Mouse (Mus musculus) lung, embryonic 14.5 days (tissue): ENCODE measurements around the gene Acd. TPM values are rescaled to one million over a fixed set of nuclear protein-coding genes. Genes with fewer than 3 reads are reported as not detected.

ENCODE experiments used
- ATAC-seq: fragments of 200-750 bp; cut with Nextera tagmentation; 2 replicates; pipeline ENCODE4 v1.8.0; 2017; ENCODE audit warnings: mild to moderate bottlenecking, moderate TSS enrichment, moderate library complexity; ENCODE audit not compliant: insufficient read depth
- DNase-seq: peaks from one replicate; pipeline ENCODE4 v3.0.0-alpha.2; 2015
- H3K27ac ChIP-seq: fragments of 300-500 bp; sonication (generic); 2 replicates; pipeline ENCODE4 v1.5.1; 2014; ENCODE audit warnings: low read depth, mild to moderate bottlenecking, moderate library complexity
- H3K27me3 ChIP-seq: fragments of 300-500 bp; sonication (generic); 2 replicates; pipeline ENCODE4 v1.6.1; 2014; ENCODE audit warnings: low read length, control low read depth; ENCODE audit not compliant: insufficient read depth
- H3K36me3 ChIP-seq: fragments of 300-500 bp; sonication (generic); 2 replicates; pipeline ENCODE4 v1.6.1; 2014; ENCODE audit warnings: control low read depth; ENCODE audit not compliant: insufficient read depth
- H3K4me1 ChIP-seq: fragments of 300-500 bp; sonication (generic); 2 replicates; pipeline ENCODE4 v1.6.1; 2014; ENCODE audit warnings: antibody characterized with exemption, control low read depth; ENCODE audit not compliant: insufficient read depth
- H3K4me2 ChIP-seq: fragments of 300-500 bp; sonication (generic); 2 replicates; pipeline ENCODE4 v1.6.1; 2014; ENCODE audit warnings: mild to moderate bottlenecking
- H3K4me3 ChIP-seq: fragments of 300-500 bp; sonication (generic); 2 replicates; pipeline ENCODE4 v1.5.1; 2014; ENCODE audit warnings: low read depth, low read length
- H3K9ac ChIP-seq: fragments of 300-500 bp; sonication (generic); 2 replicates; pipeline ENCODE4 v1.6.1; 2014
- H3K9me3 ChIP-seq: fragments of 300-500 bp; sonication (generic); 2 replicates; pipeline ENCODE4 v1.6.1; 2016; ENCODE audit warnings: low read depth, low read length, control low read depth
- CTCF ChIP-seq: IDR thresholded peaks from 2 replicates; pipeline ENCODE4 v1.5.1; 2016; ENCODE audit warnings: antibody characterized with exemption, low read depth
- WGBS: fragments of 180-500 bp; shearing (Covaris S2); extraction: QIAGEN DNeasy Blood & Tissue Kit; methylation state at CpG from one replicate; pipeline ENCODE4 v1.1.7; 2014; 5-methylcytosine and 5-hydroxymethylcytosine counted together
- polyA plus RNA-seq: library from polyadenylated mRNA; unstranded; fragments of >200 nt; fragmentation: Nextera tagmentation; extraction: Ambion mirVana; gene quantifications from 2 replicates; pipeline ENCODE4 v1.2.1, GENCODE M21; 2014

Acd gene
- polyA plus RNA-seq, 1 experiment from 2014 or later: 68.6 TPM

DNA sequence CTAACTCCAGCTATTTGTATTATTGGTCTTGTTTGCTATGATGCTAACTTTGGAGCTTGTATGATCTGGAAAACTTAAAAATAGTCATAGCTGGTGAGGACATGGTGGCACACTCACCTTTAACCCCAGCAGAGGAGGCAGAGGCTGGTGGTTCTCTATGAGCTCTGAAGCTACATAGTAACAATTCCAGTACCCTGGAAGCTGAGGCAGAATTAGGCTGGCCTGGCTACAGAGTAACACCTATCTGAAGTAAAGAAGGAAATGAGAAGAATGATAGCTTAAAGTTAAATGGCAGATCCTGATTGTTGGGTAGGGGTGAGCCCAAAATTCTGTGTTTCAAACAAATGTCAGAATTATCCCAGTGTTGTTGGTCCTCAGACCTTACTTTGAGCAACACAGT is 43.3 kb downstream of the Acd start:
- H3K4me2 ChIP-seq: no peak overlapping the region
- no peak overlapping the region for H3K9ac ChIP-seq
- peaks cover 29% of the 10 kb centered on the region for H3K36me3 ChIP-seq
- no peaks in the 10 kb centered on the region for H3K27me3 ChIP-seq
- no peak overlapping the region for H3K27ac ChIP-seq
- no peak overlapping the region for H3K4me3 ChIP-seq
- H3K9me3 ChIP-seq: no peaks in the 10 kb centered on the region
- no peaks in the 10 kb centered on the region for H3K4me1 ChIP-seq
- ATAC-seq: no peak
- DNase-seq: no peak
- TF ChIP-seq CTCF: no peak

DNA sequence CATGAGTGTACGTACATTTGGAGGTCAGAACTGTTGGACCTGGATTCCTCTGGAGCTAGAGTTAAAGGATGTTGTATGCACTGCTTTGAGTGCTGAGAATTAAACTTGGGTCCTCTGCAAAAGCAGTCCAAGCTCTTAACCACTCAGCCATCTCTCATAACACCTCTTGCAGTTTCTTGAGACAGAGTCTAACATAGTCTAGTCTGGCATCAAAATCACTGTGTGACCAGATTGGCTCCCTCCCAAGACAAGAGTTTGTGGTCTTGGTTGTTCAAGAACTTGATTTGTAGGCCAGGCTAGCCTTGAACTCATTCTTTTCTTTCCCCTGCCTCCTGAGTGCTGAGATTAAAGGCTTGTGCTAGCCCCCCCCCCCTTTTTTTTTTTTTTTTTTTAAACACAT is 52.0 kb downstream of the Acd start:
- DNase-seq (no peak), ATAC-seq (no peak)
- no peak overlapping the region for H3K4me3 ChIP-seq
- no peak overlapping the region for H3K9ac ChIP-seq
- H3K27me3 ChIP-seq: no peaks in the 10 kb centered on the region
- 97% methylated on average over 1 of the region's 1 CpGs for WGBS
- no peaks in the 10 kb centered on the region for H3K4me1 ChIP-seq
- H3K9me3 ChIP-seq: no peaks in the 10 kb centered on the region
- H3K4me2 ChIP-seq: no peak overlapping the region
- no peak overlapping the region for H3K27ac ChIP-seq
- no peak for TF ChIP-seq CTCF
- peaks cover 63% of the 10 kb centered on the region for H3K36me3 ChIP-seq

Other genes starting within 250 kb of the Acd start
- gene Tppp3, start 229.6 kb downstream of the Acd start, polyA plus RNA-seq: 41.1 and 42.3 TPM in 2 replicates
- gene Zdhhc1, start 204.2 kb downstream of the Acd start, polyA plus RNA-seq: 40.0 and 41.9 TPM in 2 replicates
- 4.8 and 5.9 TPM in 2 replicates for gene Hsd11b2, start 182.3 kb downstream of the Acd start, polyA plus RNA-seq
- 74.6 and 81.0 TPM in 2 replicates for gene Atp6v0d1, start 135.1 kb downstream of the Acd start, polyA plus RNA-seq
- 32.1 and 33.7 TPM in 2 replicates for gene Ripor1, start 95.8 kb downstream of the Acd start, polyA plus RNA-seq
- gene Ctcf, start 64.5 kb downstream of the Acd start, polyA plus RNA-seq: 127 and 129 TPM in 2 replicates
- gene Agrp, start 63.7 kb downstream of the Acd start, polyA plus RNA-seq: 0.69 and 0.89 TPM in 2 replicates
- gene Carmil2, start 14.8 kb downstream of the Acd start, polyA plus RNA-seq: 0.70 and 1.1 TPM in 2 replicates
- 13.4 and 13.6 TPM in 2 replicates for gene Pard6a, start within 50 bp of the Acd start, polyA plus RNA-seq
- 0.15 TPM in 1 of 2 replicates, not detected in the other for gene 4933405L10Rik, start 6.6 kb upstream of the Acd start, polyA plus RNA-seq
- gene Enkd1, start 7.1 kb upstream of the Acd start, polyA plus RNA-seq: 28.7 and 29.7 TPM in 2 replicates
- 21.2 and 22.6 TPM in 2 replicates for gene Gfod2, start 57.6 kb upstream of the Acd start, polyA plus RNA-seq
- gene Ranbp10, start 126.2 kb upstream of the Acd start, polyA plus RNA-seq: 12.2 and 13.8 TPM in 2 replicates
- gene Tsnaxip1, start 126.6 kb upstream of the Acd start, polyA plus RNA-seq: 0.09 and 0.11 TPM in 2 replicates
- gene Cenpt, start 152.2 kb upstream of the Acd start, polyA plus RNA-seq: 41.4 and 46.2 TPM in 2 replicates
- 62.7 and 70.7 TPM in 2 replicates for gene Thap11, start 154.0 kb upstream of the Acd start, polyA plus RNA-seq
- gene Nutf2, start 159.5 kb upstream of the Acd start, polyA plus RNA-seq: 317 and 347 TPM in 2 replicates
- gene Edc4, start 179.8 kb upstream of the Acd start, polyA plus RNA-seq: 48.2 and 55.4 TPM in 2 replicates
- gene Nrn1l, start 192.5 kb upstream of the Acd start, polyA plus RNA-seq: 0.97 TPM in 1 of 2 replicates, not detected in the other
- 32.0 and 33.7 TPM in 2 replicates for gene Pskh1, start 199.3 kb upstream of the Acd start, polyA plus RNA-seq
- gene Ctrl, start 232.8 kb upstream of the Acd start, polyA plus RNA-seq: 0.41 and 0.68 TPM in 2 replicates
- gene Psmb10, start 237.3 kb upstream of the Acd start, polyA plus RNA-seq: 33.6 and 34.0 TPM in 2 replicates
- gene Lcat, start 242.3 kb upstream of the Acd start, polyA plus RNA-seq: 1.2 and 2.1 TPM in 2 replicates